Mouse (Mus musculus) activated CD4-positive, CD25-positive, alpha-beta regulatory T cell, adult 4 months (primary cell): ENCODE measurements around the gene Azin2. TPM values are rescaled to one million over a fixed set of nuclear protein-coding genes. Genes with fewer than 3 reads are reported as not detected.

ENCODE experiments used
- ATAC-seq: one replicate; pipeline ENCODE4 v1.8.0; 2017
- polyA plus RNA-seq, 2 experiments: library from polyadenylated mRNA; unstranded; fragments of 100-300 nt; shearing (Covaris generic); gene quantifications; one replicate each; pipeline ENCODE4 v1.2.1; 2017

Gene Azin2
- polyA plus RNA-seq, 2 experiments from 2014 or later = 0.34 TPM; not detected in 1

GRCm38 (mm10) chr4:128977217-128977616 lies 15.0 kb upstream of the Azin2 start:
- no peak for ATAC-seq

DNA sequence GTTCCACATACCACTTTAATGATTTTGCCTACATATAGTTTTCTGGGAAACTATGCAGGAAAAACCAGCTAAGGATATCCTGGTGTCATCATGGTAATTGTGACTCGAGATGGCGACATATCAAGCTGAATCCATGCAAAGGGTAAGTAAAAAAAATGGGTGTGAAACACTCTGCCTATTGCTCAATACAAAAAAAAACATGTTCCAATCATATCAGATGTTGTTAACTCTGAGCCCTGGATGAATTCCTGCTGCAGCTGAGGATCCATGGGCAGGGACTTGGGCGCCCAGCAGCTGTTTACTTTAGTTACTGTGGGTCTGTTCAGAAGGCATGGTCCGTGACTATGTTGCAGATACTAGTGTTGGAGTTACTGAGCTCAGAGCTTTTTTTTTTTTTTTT lies 14.3 kb upstream of the Azin2 start:
- ATAC-seq = no peak

- ATAC-seq = no peak
These were observed 12.4 kb upstream of the Azin2 start for GRCm38 (mm10) chr4:128974677-128975076.

DNA sequence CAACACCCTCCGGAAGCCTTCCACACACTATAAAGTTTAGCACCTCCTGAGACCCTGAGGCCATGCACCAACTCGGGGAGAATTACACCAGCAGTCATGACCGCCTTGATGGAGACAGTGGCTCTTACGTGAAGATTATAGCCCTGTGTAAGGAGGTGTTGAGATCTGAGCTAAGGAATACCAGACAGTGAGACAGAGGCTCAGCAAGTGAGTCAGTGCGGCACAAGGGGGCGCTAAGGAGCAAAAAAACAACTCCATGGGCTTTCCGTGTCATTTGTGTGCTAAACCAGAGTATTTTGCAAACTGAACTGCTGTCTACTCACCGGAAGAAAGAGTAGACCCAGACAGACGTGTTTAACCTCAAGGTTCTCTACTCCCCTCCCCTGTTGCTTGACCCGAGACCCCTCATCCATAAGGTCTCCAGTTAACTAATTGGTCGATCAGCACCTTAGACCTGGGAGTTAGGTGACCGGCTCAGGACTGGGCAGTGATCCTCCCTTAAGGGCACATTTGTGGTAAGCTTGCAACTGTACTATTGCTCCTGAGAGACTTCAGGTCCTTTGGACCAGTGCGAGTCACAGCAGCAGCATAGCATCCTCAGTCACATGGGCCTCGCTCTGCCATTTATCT lies 8.9 kb upstream of the Azin2 start:
- peak; percentile 76 for ATAC-seq

DNA sequence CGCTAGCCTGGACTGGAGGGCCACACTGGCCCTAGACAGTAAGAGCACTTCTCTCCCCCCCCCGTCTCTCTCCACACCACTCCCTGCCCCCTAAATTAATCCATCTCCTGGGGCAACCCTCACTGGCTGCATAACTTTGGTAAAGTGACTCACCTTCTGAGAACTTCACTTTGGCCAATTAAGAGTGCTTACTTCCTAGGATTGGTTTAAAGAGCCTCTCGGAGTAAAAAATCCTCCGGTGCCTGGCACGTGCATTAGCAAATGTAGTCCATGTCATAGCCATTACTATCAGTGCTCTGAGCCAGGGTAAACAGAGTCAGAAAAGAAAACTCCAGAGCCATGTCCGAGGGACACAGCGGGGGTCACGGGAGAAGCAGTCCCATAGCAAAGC lies 8.2 kb upstream of the Azin2 start:
- no peak for ATAC-seq

DNA sequence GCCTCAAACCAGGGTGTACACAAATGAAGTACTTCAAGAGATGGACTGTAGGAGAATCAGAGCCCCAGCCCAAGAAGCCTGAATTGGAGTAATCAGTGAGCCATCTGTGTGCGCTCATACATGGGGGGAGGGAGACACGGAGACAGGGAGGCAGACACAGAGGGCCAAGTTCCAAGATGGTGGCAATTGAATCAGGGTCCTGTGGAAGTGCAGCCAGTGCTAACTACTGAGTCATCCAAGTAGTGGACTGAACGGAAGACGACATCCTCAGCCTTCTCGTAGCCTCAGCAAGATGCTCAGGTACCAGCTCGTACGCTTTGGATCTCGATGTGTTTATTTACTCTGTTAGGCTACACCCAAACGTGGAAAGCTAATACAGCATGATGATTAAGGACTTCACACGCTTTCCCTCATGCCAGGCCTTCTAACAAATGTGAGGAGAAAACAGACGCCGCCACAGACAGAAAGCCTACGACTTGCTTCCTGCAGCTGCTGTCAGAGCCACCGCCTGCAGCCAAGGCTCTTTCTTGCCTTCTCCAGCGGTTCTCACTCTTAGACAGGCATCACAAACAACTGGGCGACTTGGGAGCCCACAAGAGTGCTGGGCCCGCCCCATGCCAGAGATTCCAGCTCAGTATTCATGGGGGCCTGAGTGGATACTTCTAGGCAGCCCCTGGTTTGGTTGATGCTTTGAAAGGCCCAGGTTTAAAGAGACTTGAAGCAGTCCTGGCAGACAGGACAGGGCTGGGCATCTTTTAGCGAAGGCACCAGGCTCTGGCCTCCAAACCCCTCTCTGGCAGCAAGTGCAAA lies 7.6 kb upstream of the Azin2 start:
- ATAC-seq = no peak

DNA sequence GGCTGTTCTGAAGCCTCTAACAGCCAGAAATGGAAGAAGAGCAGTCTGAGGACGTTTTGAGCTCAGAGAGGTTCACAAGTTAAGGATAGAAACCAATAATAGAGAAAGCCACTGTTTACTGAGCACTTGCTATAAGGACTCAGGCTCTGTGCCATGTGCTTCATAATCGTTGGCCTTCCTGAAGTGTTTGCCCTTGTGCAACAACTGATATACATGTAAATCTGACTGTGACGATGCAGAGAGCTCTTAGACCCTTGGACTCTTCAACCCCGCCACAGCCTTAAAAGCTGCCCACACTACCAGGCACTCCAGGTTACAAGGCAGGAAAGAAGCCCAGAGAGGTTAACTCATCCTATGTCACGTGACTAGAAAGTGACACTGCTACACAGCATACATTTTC lies 6.8 kb upstream of the Azin2 start:
- ATAC-seq = no peak

GRCm38 (mm10) chr4:128966751-128967150 lies 4.5 kb upstream of the Azin2 start:
- no peak for ATAC-seq

DNA sequence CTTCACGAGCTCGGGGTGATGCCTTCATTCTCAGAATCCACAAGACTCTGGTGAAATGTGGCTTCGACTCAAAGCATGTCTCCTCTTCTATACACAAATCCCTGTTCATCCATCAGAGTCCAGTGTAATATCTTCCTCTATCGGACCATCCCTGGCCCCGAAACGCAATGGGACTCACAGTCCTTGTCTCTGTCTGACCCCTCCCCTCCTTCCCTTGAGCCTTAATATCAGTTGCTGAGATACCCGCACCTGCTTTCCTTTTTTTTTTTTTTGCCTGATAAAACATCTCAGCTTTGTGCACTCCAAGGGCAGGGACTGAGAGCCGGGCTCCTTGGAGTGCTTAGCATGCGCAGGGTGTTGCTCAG lies 666 bp upstream of the Azin2 start:
- no peak for ATAC-seq

DNA sequence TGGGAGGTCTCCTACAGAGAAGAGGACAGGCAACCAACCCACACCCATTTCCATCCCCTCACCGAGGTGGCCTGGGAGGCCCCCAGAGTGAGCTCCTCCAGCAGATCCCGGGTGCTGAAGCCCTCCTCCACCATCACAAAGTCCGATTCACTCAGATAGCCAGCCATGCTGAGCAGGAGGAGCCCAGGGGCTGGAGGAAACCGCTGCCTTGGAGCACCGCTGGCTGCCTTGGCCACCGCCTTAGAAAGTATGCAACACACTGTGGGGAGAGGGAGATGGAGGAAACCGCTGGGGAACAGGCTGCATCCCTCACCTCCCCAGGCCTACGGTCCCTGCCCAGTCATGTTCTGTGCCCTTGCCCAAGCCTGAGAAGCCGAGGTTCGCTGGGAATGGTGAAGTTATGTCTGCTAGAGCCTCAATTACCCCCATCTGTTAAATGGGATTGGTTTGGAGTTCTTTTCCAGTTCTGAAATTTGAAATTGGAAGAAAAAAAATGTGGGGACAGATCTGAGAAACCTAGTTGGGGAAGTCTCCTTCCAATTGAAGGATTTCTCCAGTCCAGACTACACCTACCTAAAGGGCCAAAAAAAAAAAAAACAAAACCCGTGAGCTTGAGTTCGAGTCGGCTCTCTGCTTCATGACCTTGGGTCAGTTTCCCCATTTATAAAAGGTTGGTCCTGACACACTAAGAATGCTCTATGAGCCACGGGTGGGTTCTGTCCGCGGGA lies 777 bp downstream of the Azin2 start:
- ATAC-seq = no peak

DNA sequence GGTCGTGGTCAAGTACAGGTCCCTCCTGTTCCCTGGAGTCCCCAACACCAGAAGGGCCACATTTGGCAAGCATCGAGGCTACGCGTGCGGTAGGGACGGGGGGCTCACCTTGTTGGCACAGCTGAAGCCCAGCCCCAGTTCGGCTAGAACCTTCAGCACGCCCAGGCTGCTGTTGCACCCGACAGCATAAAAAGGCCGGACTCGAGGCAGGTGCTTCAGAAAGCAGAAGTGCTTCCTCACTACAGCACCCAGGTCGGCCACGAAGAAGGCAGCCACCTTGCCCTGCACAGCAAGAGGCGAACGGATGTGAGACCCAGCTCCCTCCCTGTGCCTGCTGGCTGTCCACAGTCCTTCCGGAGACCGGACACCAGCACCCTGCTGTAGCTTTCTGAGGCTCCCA lies 2.6 kb downstream of the Azin2 start:
- no peak for ATAC-seq

DNA sequence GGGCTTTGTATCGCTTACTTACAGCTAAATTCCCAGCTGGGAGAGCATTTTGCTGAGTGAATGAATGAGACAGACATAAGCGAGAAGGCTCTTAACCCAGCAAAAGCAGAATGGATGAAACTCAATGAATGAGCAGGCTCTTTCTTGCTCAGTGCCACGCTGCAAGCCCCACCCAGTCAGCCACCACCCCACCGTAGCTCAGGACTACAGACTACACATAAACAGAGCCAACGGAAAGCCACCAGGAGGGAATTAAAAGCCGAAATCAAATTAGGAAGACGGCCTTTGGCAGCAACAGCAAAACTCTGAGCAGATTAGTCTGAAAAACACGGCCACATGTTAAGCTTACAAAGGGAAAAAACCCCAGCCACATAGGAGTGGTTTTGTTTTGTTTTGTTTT lies 3.4 kb downstream of the Azin2 start:
- ATAC-seq = no peak

DNA sequence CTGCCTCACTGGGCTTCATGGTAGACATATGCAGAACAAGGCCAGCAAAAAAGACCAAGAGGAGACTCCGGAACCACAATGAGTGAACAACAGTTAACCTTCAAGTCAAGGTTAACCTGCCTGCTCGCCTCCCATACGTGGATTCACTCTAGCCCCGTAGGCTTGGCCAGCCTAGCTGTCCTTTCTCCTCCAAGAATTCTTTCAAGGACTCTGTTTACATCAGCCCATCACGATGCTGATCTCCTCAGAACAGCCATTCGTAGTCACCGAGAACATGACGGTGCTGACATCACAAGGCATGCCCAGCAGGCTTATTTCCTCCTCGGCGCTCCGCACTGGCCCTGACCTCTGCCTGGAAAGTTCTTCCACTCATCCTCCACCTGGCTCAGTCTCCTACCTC lies 4.1 kb downstream of the Azin2 start:
- no peak for ATAC-seq

- ATAC-seq = peak; percentile 65
These were observed 4.9 kb downstream of the Azin2 start for GRCm38 (mm10) chr4:128957155-128957911.

DNA sequence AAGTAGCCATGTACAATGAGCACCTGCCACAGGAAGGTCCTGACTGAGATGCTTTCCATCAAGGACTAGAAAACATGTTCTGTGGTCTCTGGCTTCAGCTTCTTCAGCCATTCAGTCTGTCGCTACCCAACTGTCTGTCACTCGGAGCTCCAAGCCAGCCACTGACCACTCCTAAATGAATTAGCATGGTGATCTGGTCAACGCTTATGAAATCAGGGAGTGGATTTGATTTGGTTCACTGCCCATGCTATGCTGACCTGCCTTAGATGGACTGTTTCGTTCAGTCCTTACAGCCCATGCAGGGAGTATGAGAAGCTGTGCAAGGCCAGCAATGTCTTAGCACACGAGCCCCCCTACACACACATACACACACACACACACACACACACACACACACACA lies 8.4 kb downstream of the Azin2 start:
- no peak for ATAC-seq

GRCm38 (mm10) chr4:128950461-128950860 lies 11.8 kb downstream of the Azin2 start:
- ATAC-seq = no peak

- ATAC-seq = no peak
These were observed 12.7 kb downstream of the Azin2 start for GRCm38 (mm10) chr4:128949470-128950005.

- no peak for ATAC-seq
These were observed 14.0 kb downstream of the Azin2 start for GRCm38 (mm10) chr4:128948137-128948674.

GRCm38 (mm10) chr4:128947326-128947933 lies 14.8 kb downstream of the Azin2 start:
- ATAC-seq = no peak

DNA sequence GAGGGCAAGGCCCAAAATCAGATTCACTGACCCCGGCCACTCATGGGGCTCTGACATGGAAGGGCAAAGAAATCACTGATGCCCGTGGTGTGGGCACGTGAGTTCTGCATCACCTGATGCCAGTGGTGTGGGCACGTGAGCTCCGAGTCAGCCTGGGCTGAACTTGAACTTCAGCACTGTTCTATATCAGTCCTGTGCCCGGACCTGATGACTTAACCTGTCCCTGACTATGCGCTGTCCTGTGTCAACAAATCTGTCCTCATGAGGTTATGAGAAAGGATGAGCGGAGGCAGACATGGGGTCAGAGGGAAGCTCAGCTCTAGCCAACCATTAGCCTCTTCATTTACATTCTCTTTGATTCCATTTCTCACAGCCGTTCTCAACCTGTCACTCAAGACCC lies 15.5 kb downstream of the Azin2 start:
- ATAC-seq = no peak

DNA sequence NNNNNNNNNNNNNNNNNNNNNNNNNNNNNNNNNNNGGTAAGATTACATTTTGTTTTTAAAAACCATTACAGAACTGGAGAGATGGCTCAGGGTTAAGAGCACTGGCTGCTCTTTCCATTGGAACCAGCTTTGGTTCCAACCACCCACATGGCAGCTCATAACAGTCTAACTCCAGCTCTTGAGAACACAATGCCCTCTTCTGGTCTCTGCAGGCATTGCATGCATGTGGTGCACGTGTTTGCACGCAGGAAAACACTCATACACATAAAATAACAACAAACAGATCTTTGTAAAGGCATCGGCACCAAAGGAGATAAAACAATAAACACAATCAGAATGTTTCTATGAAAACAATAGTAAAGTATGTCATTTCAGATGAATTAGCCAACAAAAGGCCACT lies 19.9 kb downstream of the Azin2 start:
- no peak for ATAC-seq

DNA sequence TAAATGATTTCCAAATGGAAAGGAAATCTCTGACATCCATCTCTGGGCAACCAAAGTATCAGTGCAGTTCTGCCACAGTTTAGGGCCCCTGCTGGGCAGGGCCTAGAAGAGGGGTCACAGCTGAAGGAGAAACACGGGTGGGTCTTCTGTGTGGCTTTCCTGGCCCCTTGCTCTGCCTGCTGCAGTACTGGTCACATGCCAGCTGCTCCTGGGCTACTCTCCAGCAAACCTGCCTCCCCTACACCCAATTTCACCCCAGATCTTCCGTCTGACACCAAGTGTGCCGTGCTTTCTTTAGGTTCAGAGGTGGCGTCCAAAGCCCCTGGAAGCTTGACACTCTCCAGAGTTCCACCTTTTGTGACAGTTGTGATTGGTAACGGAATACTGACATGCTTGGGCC lies 26.6 kb downstream of the Azin2 start:
- ATAC-seq = no peak
